Comparison of ENCODE assay signal across 8 mouse cellular contexts in the genomic region with DNA sequence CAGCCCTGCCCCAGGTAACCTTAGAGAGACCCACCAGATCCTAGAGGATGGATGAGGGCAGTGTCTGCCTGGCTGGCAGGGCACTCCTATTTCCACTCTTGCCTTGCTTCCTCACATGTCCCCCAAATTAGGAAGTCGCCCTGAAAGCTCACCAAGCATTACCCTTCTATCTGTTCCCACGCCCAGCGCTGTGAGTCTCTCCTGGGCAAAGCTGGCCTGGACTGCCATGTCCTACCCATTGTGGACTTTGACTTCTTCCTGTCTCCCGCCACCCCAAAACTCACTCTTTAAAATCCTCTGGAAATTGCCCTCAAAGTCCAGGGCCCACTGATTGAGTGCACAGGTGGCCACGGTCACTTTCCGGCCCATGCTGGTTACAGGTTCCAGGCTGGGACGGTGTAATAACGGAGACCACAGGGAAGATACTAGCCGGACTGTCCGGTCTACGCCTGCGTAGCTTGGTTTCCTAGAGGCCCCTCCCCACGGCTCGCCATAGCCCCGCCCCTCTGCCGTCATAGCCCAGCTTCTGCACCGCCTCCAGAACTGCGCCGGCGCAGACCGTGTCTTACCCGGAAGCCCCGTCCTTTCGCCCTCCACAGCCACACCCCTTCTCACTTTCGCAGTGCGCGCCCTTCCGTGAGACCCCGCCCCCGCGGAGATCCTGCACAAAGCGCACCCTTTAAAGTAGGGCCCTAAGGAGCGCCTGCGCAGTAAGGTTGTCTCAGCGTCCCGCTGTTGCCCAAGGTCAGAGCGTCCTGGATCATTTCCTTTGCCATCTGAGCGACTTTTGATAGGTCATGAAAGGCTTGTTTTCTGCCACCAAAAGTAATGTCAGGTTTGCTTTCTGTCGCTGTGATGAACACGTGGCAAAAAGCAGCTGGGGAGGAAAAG. TPM values are rescaled to one million over a fixed set of nuclear protein-coding genes. Genes with fewer than 3 reads are reported as not detected.
DNase-seq lines count a peak whose midpoint lies in the region; ATAC-seq lines count a peak whose summit lies in the region.

A gene (minus strand): TSS at position 475 of the 891 bp plus-strand sequence.
A gene (plus strand): TSS at position 771 of the 891 bp plus-strand sequence.

- H3K9me3 ChIP-seq in intestine, embryonic 14.5 days (ENCODE audit: control insufficient read depth, low read length), result no peaks in the 10 kb centered on the region

- H3K36me3 ChIP-seq in intestine, embryonic 14.5 days (ENCODE audit: control insufficient read depth, insufficient read depth, low read length), result peaks cover 11% of the 10 kb centered on the region

- H3K27ac ChIP-seq in intestine, embryonic 14.5 days (ENCODE audit: low read depth), result peak within 1 kb of the TSS; percentile 65

- ATAC-seq in intestine, embryonic 14.5 days (replicated peaks; ENCODE audit: low FRiP score, low TSS enrichment, low read depth), result peak; percentile 97

- H3K4me3 ChIP-seq in intestine, embryonic 14.5 days (ENCODE audit: low read depth, low read length), result peak within 1 kb of the TSS; percentile 70

- peak; percentile 100 for DNase-seq in adrenal gland, adult (ENCODE audit: inconsistent age in 2 of 2, low spot score in 1 of 2)
- DNase-seq in embryo, embryonic 10.5 days (ENCODE audit: low spot score), result peak; percentile 99
- DNase-seq in gastrocnemius, postnatal 25 days, result peak; percentile 99
- DNase-seq in intestine, embryonic 14.5 days (ENCODE audit: low spot score), result peak; percentile 98
- peak; percentile 98 to 99 for DNase-seq in left cerebral cortex, postnatal 14 days (ENCODE audit: low spot score in 2 of 2)
- peak; percentile 99 for DNase-seq in mesoderm, embryonic 11.5 days (ENCODE audit: low read depth, low spot score)
- peak; percentile 98 for DNase-seq in right cerebral cortex, postnatal 36 days (ENCODE audit: low spot score in 2 of 2)
- DNase-seq in yolk sac, embryonic 10.5 days (ENCODE audit: low spot score), result peak; percentile 99

- H3K9ac ChIP-seq in intestine, embryonic 14.5 days (ENCODE audit: low read length), result peak within 1 kb of the TSS; percentile 75

- H3K4me2 ChIP-seq in intestine, embryonic 14.5 days (ENCODE audit: low read length), result peak within 1 kb of the TSS; percentile 94

- 1% methylated on average over 40 of the region's 40 CpGs for WGBS in intestine, embryonic 14.5 days

- H3K4me1 ChIP-seq in intestine, embryonic 14.5 days (replicated peaks; ENCODE audit: control insufficient read depth, insufficient read depth, low read length), result peaks cover 14% of the 10 kb centered on the region

- intact Hi-C loops in left cerebral cortex, postnatal 14 days (cut with DNase I), result no loop called here

- no peaks in the 10 kb centered on the region for H3K27me3 ChIP-seq in intestine, embryonic 14.5 days (replicated peaks; ENCODE audit: control insufficient read depth, insufficient read depth, low read length)

RNA-seq across cellular contexts. Expression of the first gene that starts in this region (rescaled TPM):
- 1 to 10 TPM; 2.7 to 3.8 TPM for total RNA-seq in gastrocnemius, postnatal 25 days (2021)
- polyA plus RNA-seq in intestine, embryonic 14.5 days (2014; fragmentation: Nextera tagmentation; extraction: Ambion mirVana), result 11.7 and 12.3 TPM in 2 replicates
- total RNA-seq in left cerebral cortex, postnatal 14 days (2021), result 1 to 10 TPM; 5.4 to 5.6 TPM

RNA-seq across cellular contexts. Expression of the second gene that starts in this region (rescaled TPM):
- 1 to 10 TPM; 4.8 TPM for total RNA-seq in gastrocnemius, postnatal 25 days (2021)
- polyA plus RNA-seq in intestine, embryonic 14.5 days (2014; fragmentation: Nextera tagmentation; extraction: Ambion mirVana), result 80.4 and 84.3 TPM in 2 replicates
- total RNA-seq in left cerebral cortex, postnatal 14 days (2021), result 10 to 100 TPM; 56.2 to 59.3 TPM

Comparison
In these comparisons a context has a peak if more than half of its experiments do, and no peak if none do; other contexts are left out.
1. Peak in every context shown above with its lines: DNase-seq, ATAC-seq, H3K4me3 ChIP-seq and H3K27ac ChIP-seq.
2. RNA of the second gene that starts in this region (total RNA-seq): 56.2 to 59.3 TPM in left cerebral cortex, postnatal 14 days; 4.8 TPM in gastrocnemius, postnatal 25 days; every median in the first group is over 4 times any median in the second.